Mouse (Mus musculus): ENCODE results near the gene Arhgap10.
A peak's percentile ranks its signal among the peaks of the same experiment; 100 is the strongest.

Arhgap10 gene

DNA sequence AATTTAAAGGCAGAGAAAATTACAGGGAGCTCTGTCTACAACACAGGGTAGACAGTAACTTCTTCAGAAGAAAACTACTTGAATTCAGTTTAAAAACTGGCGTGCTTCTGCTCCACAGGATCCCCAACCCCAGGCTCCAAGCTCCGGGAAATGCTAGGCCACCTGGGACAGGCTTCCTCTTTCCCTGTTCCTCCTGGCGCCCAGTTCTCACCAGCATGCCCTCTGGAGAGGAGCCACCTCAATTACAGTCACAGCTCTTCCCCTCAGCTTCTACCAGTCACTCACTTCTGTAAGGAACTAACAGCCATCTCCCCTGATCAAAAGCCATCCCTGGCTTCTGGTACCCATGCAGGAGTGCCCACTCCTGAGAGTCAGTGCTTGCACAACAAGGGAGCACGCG lies 32.9 kb downstream of the Arhgap10 start:
- DNase-seq (ENCODE audit: low spot score): no peak

DNA sequence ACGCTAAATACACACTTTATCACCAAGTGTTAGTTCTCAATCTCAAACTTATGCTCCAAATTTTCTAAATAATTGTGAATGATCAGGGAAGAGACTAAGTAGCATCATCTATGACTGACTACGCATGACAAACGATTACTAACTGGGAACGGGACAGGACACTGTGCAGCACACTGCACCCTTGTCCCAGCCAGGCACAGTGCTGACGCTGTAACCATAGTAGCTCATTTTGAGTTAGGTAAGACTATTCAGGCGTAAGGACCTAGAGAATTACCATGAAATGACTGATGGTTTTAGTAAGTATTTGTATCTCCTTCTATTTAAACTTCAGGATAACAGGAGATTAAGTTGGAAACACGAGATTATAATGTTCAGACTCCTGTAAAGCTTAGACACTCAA lies 33.5 kb downstream of the Arhgap10 start:
- no peak for DNase-seq (ENCODE audit: low spot score)

GRCm38 (mm10) chr8:77483676-77484075 lies 34.1 kb downstream of the Arhgap10 start:
- peak; percentile 17 for DNase-seq (ENCODE audit: low spot score)

GRCm38 (mm10) chr8:77481791-77482190 lies 36.0 kb downstream of the Arhgap10 start:
- DNase-seq (ENCODE audit: low spot score): no peak

GRCm38 (mm10) chr8:77479995-77480394 lies 37.8 kb downstream of the Arhgap10 start:
- DNase-seq (ENCODE audit: low spot score): no peak

DNA sequence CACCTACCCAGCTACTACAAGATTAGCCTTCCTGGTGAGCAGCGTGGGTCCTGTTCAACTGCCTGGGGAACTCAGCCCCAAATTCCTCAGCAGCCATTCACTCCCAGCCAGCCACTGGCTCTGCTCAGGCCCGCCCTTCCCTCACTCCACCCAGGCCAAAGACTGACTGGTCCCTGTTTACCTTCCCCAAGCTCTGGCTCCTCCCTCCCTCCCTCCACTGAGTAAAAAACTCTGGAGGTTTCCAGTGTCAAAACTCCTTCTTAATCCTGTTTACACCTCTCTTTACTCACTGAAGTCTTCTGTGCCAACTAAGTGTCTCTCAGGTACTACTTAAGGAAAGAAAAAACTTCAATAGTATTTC lies 38.9 kb downstream of the Arhgap10 start:
- DNase-seq (ENCODE audit: low spot score): no peak

- no peak for DNase-seq (ENCODE audit: low spot score)
These were observed 39.4 kb downstream of the Arhgap10 start for GRCm38 (mm10) chr8:77478155-77478912.

- DNase-seq (ENCODE audit: low spot score): no peak
These were observed 40.1 kb downstream of the Arhgap10 start for GRCm38 (mm10) chr8:77477684-77478083.

DNA sequence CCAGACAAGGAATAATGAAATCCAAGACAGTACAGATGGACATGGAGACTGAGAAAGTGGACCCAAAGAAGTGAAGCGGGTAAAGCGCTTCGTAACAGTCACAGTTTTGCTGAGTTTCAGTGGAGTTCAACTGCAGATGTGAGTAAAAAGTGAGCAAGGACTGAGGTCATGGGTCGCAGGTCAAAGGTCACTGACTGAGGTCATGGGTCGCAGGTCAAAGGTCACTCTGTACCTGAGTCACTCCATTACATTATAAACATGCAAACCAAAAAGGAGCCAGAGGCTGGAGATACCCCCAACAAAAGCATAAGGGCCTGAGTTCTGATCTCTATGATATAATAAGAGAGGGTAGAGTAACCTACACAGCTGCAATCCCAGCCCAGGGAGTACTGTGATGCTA lies 43.1 kb downstream of the Arhgap10 start:
- DNase-seq (ENCODE audit: low spot score): no peak

DNA sequence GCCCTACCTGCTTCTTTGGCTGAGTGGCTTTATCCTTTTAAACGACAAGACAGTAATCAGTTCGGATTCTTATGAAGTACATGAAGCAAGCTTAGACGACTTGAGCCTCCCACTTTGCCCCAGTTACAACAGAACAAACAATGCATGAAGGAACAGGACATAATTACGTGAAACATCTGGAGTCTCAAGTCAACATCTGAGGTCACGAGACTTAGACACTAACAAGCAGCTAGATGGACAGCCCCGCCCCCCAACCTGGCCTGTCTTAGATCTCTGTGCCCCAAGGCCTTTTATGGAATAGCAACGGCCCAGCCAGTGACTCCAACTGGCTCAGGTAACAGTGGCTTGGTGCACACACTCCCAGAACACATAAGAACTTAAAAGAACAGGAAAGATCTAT lies 44.0 kb downstream of the Arhgap10 start:
- DNase-seq (ENCODE audit: low spot score): no peak

GRCm38 (mm10) chr8:77473373-77473772 lies 44.4 kb downstream of the Arhgap10 start:
- DNase-seq (ENCODE audit: low spot score): no peak

- DNase-seq (ENCODE audit: low spot score): no peak
These were observed 56.4 kb downstream of the Arhgap10 start for GRCm38 (mm10) chr8:77461392-77461791.

DNA sequence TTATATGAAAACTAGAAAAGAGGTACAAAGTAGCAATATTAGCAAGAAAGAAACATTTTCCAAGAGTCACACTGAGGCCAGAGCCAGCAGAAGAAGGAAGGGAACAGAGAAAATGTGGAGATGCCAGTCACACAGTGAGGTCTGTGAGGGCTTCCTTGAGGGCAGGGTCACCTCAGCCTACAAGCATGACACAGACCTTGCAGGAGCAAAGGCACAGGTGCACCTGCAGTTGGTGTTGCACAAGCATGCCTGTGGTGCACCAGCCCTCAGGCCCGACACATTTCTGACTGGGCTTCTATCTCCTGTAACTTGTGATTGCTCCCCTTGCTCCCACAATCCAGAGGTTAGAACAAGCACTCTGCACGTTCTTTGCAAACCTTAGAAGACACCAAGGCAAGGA lies 57.4 kb downstream of the Arhgap10 start:
- DNase-seq (ENCODE audit: low spot score): no peak

DNA sequence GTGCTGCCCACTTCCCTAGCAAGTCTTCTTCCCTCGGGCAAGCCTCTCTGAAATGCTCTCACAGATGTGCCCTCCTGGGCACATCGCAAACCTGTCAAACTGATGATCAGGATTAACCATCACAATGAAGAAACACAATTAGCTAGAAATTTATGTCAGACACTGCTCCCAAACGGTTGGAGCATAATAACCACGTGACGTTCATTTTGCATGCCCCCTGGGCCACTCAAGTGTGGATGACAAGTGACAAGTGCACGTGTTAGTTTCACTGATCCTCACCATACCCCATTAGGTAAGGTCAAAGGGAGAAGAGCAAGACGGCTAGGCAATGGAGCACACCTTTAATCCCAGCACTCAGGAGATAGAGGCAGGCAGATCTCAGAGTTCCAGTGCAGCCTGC lies 58.1 kb downstream of the Arhgap10 start:
- DNase-seq (ENCODE audit: low spot score): no peak

DNA sequence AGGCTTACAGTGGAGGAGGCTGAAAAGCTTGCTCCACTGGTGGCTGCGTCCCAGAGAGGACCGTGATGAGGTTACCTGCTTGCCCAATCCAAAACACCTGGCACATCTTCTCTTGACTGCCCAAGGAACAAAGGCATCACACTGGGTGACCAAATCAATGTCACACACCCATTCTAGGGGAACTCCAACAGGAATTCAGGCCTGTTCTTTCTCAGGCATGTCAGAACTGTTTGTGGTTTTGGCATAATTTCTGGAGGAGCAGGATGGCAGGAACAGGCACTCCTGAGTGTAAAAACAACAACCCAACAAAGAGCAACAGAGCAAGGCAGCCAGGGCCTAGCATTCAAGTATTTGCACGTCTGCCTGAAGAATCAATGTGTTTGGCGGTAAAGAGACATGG lies 59.2 kb downstream of the Arhgap10 start:
- DNase-seq (ENCODE audit: low spot score): no peak

GRCm38 (mm10) chr8:77456263-77456662 lies 61.5 kb downstream of the Arhgap10 start:
- DNase-seq (ENCODE audit: low spot score): no peak

DNA sequence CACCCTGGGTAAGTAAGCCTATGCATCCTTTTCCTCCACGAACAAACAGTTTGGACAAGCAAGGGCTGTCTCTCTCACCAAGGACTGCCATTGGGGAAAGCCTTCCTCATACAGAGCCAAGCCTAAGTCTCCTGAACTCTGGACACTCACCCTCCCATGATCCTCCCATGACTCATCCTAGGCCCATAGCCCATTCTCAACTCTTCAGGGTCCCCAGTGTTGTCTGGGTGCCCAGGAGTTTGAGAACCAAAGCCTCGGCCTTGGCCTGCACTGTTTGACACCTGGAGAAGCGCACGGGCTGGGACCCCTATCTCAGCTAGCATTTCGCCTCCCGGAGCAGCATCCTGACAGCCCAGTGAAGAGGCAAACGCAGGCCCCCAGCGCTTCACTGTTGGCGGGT lies 63.9 kb downstream of the Arhgap10 start:
- no peak for DNase-seq (ENCODE audit: low spot score)

DNA sequence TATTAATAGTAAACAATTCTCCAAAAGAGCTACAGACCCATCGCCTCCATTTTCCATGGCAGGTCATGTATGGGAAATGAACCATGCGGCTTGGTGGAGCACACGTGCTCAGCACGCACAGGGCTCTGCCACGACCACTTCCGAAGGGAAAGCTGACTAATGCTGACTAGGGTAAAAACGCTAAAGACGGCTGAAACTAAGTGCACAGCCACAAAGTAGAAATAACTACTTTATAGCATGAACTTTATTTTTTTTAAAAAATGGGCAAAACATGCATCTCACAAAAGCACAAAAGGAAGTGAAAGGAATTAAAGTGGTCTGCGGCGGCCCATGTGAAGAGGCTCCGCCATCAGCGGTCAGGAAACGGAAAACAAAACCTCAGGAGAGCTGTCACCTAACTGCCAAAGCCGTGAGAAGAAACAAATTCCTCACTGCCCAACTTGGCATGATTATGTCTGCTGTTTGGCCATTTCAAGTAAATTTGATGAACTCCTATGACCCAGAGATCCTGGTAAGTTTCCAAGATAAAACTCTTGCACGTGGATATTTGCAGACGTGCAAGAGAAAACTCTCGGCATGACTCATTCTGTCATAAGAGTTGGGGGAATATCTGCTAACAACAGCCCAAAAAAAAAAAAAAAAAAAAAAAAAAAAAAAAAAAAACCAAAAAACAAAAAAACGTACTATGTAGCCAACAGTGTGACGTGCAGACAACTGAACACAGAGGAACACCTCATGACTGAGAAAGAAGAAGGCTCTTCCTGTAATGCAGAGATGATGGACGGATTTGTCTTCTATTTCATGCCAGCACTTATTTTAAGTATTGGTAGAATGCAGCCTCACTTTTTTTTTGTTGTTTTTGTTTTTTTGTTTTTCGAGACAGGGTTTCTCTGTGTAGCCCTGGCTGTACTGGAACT lies 66.0 kb downstream of the Arhgap10 start:
- no peak for DNase-seq (ENCODE audit: low spot score)

- no peak for DNase-seq (ENCODE audit: low spot score)
These were observed 66.7 kb downstream of the Arhgap10 start for GRCm38 (mm10) chr8:77451052-77451451.

GRCm38 (mm10) chr8:77446294-77446693 lies 71.5 kb downstream of the Arhgap10 start:
- DNase-seq (ENCODE audit: low spot score): no peak

DNA sequence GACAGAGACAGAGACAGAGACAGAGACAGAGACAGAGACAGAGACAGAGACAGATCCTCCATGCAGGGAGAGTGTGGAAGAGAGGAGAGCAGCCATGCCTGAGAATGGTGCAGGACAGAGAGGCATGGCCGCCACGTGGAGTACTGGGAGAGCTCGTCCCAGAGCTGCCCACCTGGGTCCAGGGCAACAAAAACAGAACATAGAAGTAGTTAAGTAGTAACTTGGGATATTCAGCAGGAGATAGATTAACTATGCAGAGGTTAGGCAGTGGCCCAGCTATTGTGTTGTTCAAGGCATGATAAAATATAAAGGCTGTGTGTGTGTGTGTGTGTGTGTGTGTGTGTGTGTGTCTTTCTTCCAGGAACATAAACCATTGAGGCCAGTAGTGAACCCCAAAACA lies 72.1 kb downstream of the Arhgap10 start:
- DNase-seq (ENCODE audit: low spot score): no peak

DNA sequence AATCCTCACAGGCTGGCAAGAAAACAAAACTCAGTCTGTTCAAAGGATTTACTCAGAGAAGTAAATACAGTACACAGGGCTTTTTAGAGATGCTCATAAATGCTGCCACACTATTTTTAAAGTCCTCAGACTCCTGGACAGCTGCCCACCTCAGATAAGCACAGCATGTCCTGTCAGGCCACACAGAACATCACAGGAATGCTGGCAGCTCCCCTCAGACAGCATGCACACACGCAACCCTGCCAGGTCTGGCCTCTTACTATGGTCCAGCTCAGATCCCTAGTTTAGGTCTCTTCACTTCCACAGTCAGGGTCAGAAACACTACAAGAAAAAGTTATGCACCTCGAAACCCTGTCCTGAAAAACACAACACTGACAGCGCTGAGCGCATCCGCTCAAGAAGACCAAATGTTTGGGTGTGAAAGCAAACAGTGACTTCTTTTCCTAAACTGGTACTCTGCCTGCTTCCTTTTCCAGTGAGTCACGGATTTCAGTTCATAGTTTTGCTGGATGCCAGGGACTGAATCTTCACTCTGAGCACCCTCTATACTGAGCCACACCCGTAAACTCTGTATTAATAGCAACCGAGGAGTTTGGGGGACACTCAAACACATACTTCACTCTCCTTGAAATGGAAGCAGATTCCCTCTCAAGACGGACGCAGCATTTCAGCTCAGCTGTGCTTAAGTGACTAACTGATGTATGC lies 73.4 kb downstream of the Arhgap10 start:
- no peak for DNase-seq (ENCODE audit: low spot score)

DNA sequence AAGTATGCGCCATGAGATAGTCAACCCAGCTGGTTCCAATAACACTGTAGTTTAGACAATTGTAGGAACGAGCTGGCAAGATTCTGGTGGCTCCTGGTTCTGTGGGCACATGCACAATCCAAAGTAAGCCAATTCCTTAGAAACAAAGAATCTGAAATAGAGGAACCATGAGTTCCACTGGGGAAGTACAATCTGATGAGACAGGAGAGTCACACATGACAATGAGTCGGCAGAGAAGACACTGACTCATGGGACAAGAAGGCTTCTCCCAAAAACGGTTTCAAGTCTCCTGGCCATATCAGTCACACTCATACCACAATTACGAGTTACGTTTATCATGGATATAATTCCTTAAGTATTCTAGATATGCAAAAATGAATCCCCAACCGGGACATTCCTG lies 75.3 kb downstream of the Arhgap10 start:
- no peak for DNase-seq (ENCODE audit: low spot score)

Measured in c-Kit-positive CD71-positive TER-119-positive erythroid progenitor cells, embryonic 14.5 days (primary cell).